Mouse (Mus musculus) cerebellum, adult 2 months (tissue): ENCODE measurements at regions not wholly inside any gene's neighbourhood (a gene's known extent, or its start where the extent isn't known, plus 50 kb on each side); places are given as distances from the start of the nearest gene placed in this dataset.

Source experiments
- DNase-seq, 2 experiments: peaks; one replicate each; pipeline ENCODE4 v3.0.0; 2021
- H3K27ac ChIP-seq: fragments of 200-500 bp; 2 replicates; pipeline ENCODE4 v1.5.1; 2012; ENCODE audit warnings: low read length, control low read depth, inconsistent platforms; ENCODE audit not compliant: insufficient read depth
- H3K27me3 ChIP-seq: fragments of 200-500 bp; 2 replicates; pipeline ENCODE4 v1.6.1; 2012; ENCODE audit warnings: inconsistent platforms, mild to moderate bottlenecking, low read length, moderate library complexity; ENCODE audit not compliant: control insufficient read depth, insufficient read depth
- H3K4me1 ChIP-seq: fragments of 200-500 bp; 2 replicates; pipeline ENCODE4 v1.6.1; 2011; ENCODE audit warnings: low read length; ENCODE audit not compliant: control insufficient read depth, insufficient read depth
- H3K4me3 ChIP-seq: fragments of 200-500 bp; replicated peaks from 2 replicates; pipeline ENCODE3; 2011; ENCODE audit warnings: mild to moderate bottlenecking, low read depth, low read length, control low read depth; ENCODE audit not compliant: insufficient read depth
- CTCF ChIP-seq: fragments of 200-500 bp; IDR thresholded peaks from 2 replicates; pipeline ENCODE4 v1.5.1; 2011; ENCODE audit warnings: low read depth, mild to moderate bottlenecking, control low read depth, low read length, moderate library complexity, borderline replicate concordance; ENCODE audit not compliant: insufficient read depth
- POLR2A ChIP-seq: fragments of 200-500 bp; IDR thresholded peaks from 2 replicates; pipeline ENCODE4 v1.6.1; 2011; ENCODE audit warnings: low read length, control low read depth, borderline replicate concordance; ENCODE audit not compliant: insufficient read depth
- WGBS: fragments of 180-500 bp; shearing (Covaris S2); methylation state at CpG from one replicate; pipeline ENCODE4 v1.1.7; 2018; 5-methylcytosine and 5-hydroxymethylcytosine counted together

GRCm38 (mm10) chr2:81251321-81251720 is 634.3 kb downstream of the Nup35 start:
- DNase-seq, result no peak
- H3K4me3 ChIP-seq, result no peak overlapping the region
- H3K4me1 ChIP-seq, result no peaks in the 10 kb centered on the region
- H3K27me3 ChIP-seq, result no peaks in the 10 kb centered on the region
- WGBS, result 96% methylated on average over 2 of the region's 2 CpGs
- TF ChIP-seq POLR2A (no peak), CTCF (no peak)
- H3K27ac ChIP-seq, result no peak overlapping the region

GRCm38 (mm10) chr2:81262056-81262765 is 645.2 kb downstream of the Nup35 start:
- H3K4me1 ChIP-seq, result no peaks in the 10 kb centered on the region
- H3K4me3 ChIP-seq, result no peak overlapping the region
- WGBS, result 49% methylated on average over 4 of the region's 4 CpGs
- no peak for TF ChIP-seq CTCF
- TF ChIP-seq POLR2A, result no peak
- DNase-seq, result no peak
- no peak overlapping the region for H3K27ac ChIP-seq
- no peaks in the 10 kb centered on the region for H3K27me3 ChIP-seq

GRCm38 (mm10) chr2:81269245-81269880 is 652.3 kb downstream of the Nup35 start:
- TF ChIP-seq POLR2A, result no peak
- TF ChIP-seq CTCF, result no peak
- 16% methylated on average over 3 of the region's 3 CpGs for WGBS
- no peak overlapping the region for H3K27ac ChIP-seq

GRCm38 (mm10) chr2:81270914-81271313 is 653.9 kb downstream of the Nup35 start:
- no peaks in the 10 kb centered on the region for H3K4me1 ChIP-seq
- 40% methylated on average over 1 of the region's 1 CpGs for WGBS
- no peak overlapping the region for H3K4me3 ChIP-seq
- TF ChIP-seq POLR2A (no peak), CTCF (no peak)
- H3K27me3 ChIP-seq, result no peaks in the 10 kb centered on the region
- no peak for DNase-seq
- H3K27ac ChIP-seq, result no peak overlapping the region

More at GRCm38 (mm10) chr2:81269245-81269880, 652.3 kb downstream of the Nup35 start:
- H3K27me3 ChIP-seq, result no peaks in the 10 kb centered on the region
- no peak overlapping the region for H3K4me3 ChIP-seq
- DNase-seq, result peak in 1 of 2 experiments; percentile 3
- H3K4me1 ChIP-seq, result no peaks in the 10 kb centered on the region

- H3K4me3 ChIP-seq, result no peak overlapping the region
- H3K27ac ChIP-seq, result no peak overlapping the region
- H3K27me3 ChIP-seq, result no peaks in the 10 kb centered on the region
- DNase-seq, result no peak
- H3K4me1 ChIP-seq, result no peaks in the 10 kb centered on the region
- TF ChIP-seq CTCF, result no peak
Observed at GRCm38 (mm10) chr2:81272536-81272935, 655.5 kb downstream of the Nup35 start.

GRCm38 (mm10) chr2:81287414-81287813 is 670.4 kb downstream of the Nup35 start:
- Histone ChIP-seq H3K4me3 (no peak overlapping the region), H3K27ac (no peak overlapping the region), H3K27me3 (no peaks in the 10 kb centered on the region), H3K4me1 (no peaks in the 10 kb centered on the region)
- no peak for DNase-seq
- TF ChIP-seq CTCF, result no peak
- TF ChIP-seq POLR2A, result no peak
- 65% methylated on average over 3 of the region's 3 CpGs for WGBS

- no peak overlapping the region for H3K27ac ChIP-seq
- WGBS, result 77% methylated on average over 3 of the region's 3 CpGs
- DNase-seq, result no peak
- no peaks in the 10 kb centered on the region for H3K4me1 ChIP-seq
- H3K4me3 ChIP-seq, result no peak overlapping the region
- TF ChIP-seq POLR2A (no peak), CTCF (no peak)
- no peaks in the 10 kb centered on the region for H3K27me3 ChIP-seq
Observed at GRCm38 (mm10) chr2:81328648-81329047, 711.6 kb downstream of the Nup35 start.

GRCm38 (mm10) chr2:81336982-81337381 is 716.0 kb upstream of the Zfp804a start:
- Histone ChIP-seq H3K27me3 (no peaks in the 10 kb centered on the region), H3K27ac (no peak overlapping the region), H3K4me3 (no peak overlapping the region), H3K4me1 (no peaks in the 10 kb centered on the region)
- WGBS, result 38% methylated on average over 2 of the region's 2 CpGs
- no peak for DNase-seq
- no peak for TF ChIP-seq CTCF
